Mouse (Mus musculus) brown adipose tissue, adult 24 weeks (tissue): ENCODE results near the gene Golt1a. TPM values are rescaled to one million over a fixed set of nuclear protein-coding genes. Genes with fewer than 3 reads are reported as not detected.

Experiments
- H3K27ac ChIP-seq: fragments of 200-500 bp; replicated peaks from 2 replicates; pipeline ENCODE4 v1.5.1; 2012; ENCODE audit warnings: low read depth, mild to moderate bottlenecking, low read length
- H3K4me1 ChIP-seq: fragments of 200-500 bp; 2 replicates; pipeline ENCODE4 v1.6.1; 2012; ENCODE audit warnings: low read length, mixed read lengths; ENCODE audit not compliant: control insufficient read depth, insufficient read depth, insufficient read length
- H3K4me3 ChIP-seq: fragments of 200-500 bp; 2 replicates; pipeline ENCODE4 v1.5.1; 2012; ENCODE audit warnings: low read depth, mild to moderate bottlenecking, low read length, moderate library complexity; ENCODE audit not compliant: insufficient read depth
- polyA plus RNA-seq: library from polyadenylated mRNA; stranded (reverse); fragments of >200 nt; gene quantifications from 2 replicates; pipeline ENCODE4 v1.2.4, GENCODE M21; 2012; ENCODE audit not compliant: missing spikeins, insufficient read depth, insufficient read length

Gene Golt1a
- not detected in 2 replicates for polyA plus RNA-seq

- Histone ChIP-seq H3K4me1 (no peaks in the 10 kb centered on the region), H3K27ac (no peak within 1 kb of the TSS), H3K4me3 (no peak within 1 kb of the TSS)
Observed at GRCm38 (mm10) chr1:133309652-133310267, at the start of gene Golt1a. Gene Golt1a (plus strand): TSS chr1:133309800.

- Histone ChIP-seq H3K4me1 (no peaks in the 10 kb centered on the region), H3K27ac (no peak overlapping the region), H3K4me3 (no peak overlapping the region)
Observed at GRCm38 (mm10) chr1:133262628-133263027, 47.0 kb upstream of the Golt1a start.

GRCm38 (mm10) chr1:133263134-133263533 lies 46.5 kb upstream of the Golt1a start:
- Histone ChIP-seq H3K4me3 (no peak overlapping the region), H3K27ac (no peak overlapping the region), H3K4me1 (no peaks in the 10 kb centered on the region)

- H3K4me3 ChIP-seq, result no peak overlapping the region
- H3K27ac ChIP-seq, result no peak overlapping the region
- no peaks in the 10 kb centered on the region for H3K4me1 ChIP-seq
Observed at GRCm38 (mm10) chr1:133264367-133264766, 45.2 kb upstream of the Golt1a start.

GRCm38 (mm10) chr1:133265114-133265766 lies 44.4 kb upstream of the Golt1a start:
- no peak overlapping the region for H3K4me3 ChIP-seq
- no peaks in the 10 kb centered on the region for H3K4me1 ChIP-seq
- H3K27ac ChIP-seq, result no peak overlapping the region

DNA sequence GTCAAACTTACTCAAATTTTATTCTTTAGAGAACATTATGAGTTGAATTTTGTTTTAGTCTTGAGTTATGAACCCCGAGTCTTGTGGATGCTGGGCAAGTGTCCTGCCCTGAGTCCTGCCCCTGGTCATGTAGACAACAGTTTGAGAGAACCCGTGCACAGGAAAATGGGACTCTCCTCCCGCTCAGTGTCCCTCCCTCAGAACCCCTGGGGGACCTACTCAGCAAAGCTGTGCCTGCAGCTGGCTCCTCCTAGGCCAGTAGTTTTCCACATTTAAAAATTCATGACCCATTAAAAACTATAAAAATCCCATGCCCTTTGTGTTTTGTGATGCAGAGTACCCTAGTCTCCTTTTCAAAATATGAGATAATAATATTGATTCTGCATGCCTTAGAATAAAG lies 42.5 kb upstream of the Golt1a start:
- H3K4me3 ChIP-seq, result no peak overlapping the region
- H3K27ac ChIP-seq, result no peak overlapping the region
- H3K4me1 ChIP-seq, result no peaks in the 10 kb centered on the region

DNA sequence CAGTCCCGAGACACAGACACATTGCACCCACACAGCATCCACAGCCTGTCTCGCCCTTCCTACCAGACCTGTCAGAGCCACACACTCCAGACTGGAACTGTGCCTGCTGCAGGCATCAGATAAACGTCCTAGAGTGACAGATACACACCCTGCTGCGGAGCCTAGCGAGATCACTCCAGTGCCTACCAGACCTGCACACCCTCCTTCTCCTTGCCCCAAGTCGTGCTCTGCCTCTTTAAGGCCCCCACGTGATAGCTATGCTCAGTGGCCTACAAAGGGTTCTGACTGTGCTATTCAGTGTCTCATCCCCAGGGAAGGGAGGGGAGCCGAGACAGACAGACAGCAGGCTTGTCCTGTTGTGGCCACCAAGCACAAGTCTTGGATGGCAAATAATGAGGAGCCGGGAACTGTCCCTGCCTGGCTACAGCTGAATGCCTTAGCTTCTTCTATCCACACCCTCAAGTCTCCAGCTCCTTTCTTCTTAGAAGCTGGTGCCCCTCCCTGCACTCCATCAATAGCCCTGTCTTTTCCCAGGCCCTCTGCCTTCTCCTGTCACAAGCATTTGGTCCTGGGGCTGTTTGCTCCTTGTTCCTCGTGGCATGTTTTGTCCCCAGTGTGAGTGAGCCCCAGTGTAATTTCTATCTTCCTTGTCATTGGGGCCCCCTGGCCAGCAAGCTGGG lies 41.6 kb upstream of the Golt1a start:
- Histone ChIP-seq H3K4me3 (no peak overlapping the region), H3K4me1 (no peaks in the 10 kb centered on the region), H3K27ac (no peak overlapping the region)

- H3K4me1 ChIP-seq, result no peaks in the 10 kb centered on the region
- no peak overlapping the region for H3K4me3 ChIP-seq
- H3K27ac ChIP-seq, result no peak overlapping the region
Observed at GRCm38 (mm10) chr1:133268503-133268902, 41.1 kb upstream of the Golt1a start.

DNA sequence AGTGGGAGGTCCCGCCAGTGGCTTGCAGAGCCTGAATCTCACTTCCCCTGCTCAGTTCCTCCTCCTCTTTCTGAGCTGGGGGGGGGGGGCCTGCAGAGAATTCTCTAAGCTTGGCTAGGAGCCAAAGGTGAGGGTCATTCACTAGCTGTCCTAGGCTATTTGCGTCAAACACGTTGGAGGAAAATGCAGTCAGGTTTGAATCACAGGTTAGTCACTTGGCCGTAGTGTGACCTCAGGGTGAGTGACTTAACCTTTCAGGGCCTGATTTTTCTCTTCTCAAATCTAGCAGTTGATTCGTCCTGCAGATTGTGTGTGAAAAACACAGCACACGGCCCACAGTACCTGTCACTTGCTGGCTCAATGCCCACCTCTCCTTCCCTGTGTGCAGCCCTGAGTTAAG lies 39.3 kb upstream of the Golt1a start:
- Histone ChIP-seq H3K4me3 (no peak overlapping the region), H3K4me1 (no peaks in the 10 kb centered on the region), H3K27ac (no peak overlapping the region)

DNA sequence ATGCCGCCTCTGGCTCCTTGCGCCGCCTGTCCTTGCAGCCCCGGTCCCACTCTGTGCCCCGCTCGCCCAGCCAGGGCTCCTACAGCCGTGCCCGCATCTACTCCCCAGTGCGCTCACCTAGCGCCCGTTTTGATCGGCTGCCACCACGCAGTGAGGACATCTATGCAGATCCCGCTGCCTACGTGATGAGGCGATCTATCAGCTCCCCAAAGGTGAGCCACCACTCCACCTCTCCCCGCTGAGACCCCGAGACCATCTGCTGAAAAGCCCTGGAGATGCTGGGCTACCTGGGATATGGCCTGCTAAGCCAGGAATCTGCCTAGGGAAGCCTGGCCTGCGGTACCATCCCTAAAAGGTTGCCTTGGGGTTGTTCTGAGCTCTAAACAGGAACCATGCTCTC lies 35.4 kb upstream of the Golt1a start:
- Histone ChIP-seq H3K4me1 (no peaks in the 10 kb centered on the region), H3K4me3 (no peak overlapping the region), H3K27ac (no peak overlapping the region)

- no peak overlapping the region for H3K4me3 ChIP-seq
- H3K4me1 ChIP-seq, result no peaks in the 10 kb centered on the region
- no peak overlapping the region for H3K27ac ChIP-seq
Observed at GRCm38 (mm10) chr1:133276983-133277382, 32.6 kb upstream of the Golt1a start.

DNA sequence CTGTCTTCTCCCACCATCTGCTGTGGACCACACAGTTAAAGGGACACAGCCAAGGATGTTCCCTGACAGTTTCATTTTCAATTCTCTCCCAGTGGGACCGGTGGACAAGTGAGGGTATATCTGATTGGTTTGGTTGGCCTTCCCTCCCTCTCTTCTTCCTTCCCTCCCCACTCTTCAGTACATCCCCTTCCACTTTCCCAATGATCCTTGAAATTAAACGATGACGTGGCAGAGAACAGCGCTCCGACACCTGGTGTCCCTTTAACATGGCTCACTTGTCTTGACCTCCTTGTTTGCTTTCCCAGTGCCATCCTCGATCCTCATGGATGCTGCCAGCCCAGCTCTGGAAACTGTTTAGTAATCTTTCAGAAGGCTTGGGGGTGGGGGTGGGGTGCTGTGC lies 31.1 kb upstream of the Golt1a start:
- no peaks in the 10 kb centered on the region for H3K4me1 ChIP-seq
- no peak overlapping the region for H3K27ac ChIP-seq
- H3K4me3 ChIP-seq, result no peak overlapping the region

DNA sequence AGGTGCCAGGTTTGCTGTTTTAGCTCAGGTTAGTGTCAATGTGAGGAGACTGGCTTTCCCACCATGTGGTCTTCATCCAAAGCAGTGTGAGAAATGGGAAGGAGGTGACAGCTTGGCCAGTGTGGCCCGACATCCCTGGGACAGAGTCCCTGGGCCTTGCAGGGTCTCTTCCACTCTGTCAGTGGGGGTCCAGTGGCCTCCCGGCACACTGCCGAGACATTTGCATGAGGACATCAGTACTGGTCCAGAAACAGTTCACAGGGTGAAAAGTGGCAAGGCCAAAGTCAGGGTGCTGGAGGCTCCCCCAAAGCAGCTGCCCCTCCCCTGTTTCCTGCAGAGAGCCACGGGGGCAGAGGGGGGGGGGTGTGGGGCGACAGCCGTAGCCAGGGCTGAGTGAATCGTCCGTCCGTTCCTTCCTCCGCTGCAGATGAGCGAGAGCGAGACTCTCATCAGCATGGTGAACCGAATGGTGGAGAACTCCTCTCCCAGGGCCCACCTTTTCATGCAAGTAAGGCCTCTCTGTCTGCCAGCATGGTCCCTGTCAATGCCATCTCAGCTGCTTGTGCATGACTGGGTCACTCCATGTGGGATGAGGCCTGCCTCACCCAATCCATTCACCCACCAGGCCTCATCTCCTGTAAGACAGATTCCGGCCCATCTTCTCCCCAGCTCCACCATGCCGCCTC lies 30.5 kb upstream of the Golt1a start:
- Histone ChIP-seq H3K27ac (no peak overlapping the region), H3K4me3 (no peak overlapping the region)

DNA sequence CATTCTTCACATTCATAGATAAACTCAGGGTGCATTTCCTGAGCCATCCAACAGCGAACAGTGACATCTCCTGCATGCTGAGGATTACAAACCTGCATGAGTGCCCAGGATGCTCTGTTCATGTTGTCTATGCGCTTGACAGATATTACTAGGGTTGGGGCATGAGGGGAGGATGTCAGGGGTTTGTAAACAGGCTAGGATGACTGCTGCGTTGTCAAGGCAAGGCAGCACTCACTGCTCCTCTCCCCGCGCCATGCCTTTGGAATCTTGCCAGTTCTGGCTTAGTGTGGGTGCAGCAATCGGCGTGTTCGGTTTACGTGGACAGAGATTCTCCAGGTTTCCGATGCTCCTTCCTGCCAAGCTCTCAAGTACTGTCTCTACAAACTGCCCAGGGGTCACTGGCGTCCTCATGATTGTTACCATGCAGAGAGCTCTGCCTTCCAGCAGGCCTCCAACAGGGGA lies 29.9 kb upstream of the Golt1a start:
- Histone ChIP-seq H3K27ac (no peak overlapping the region), H3K4me1 (no peaks in the 10 kb centered on the region), H3K4me3 (no peak overlapping the region)

More for the DNA sequence above, 30.5 kb upstream of the Golt1a start:
- H3K4me1 ChIP-seq, result no peaks in the 10 kb centered on the region

GRCm38 (mm10) chr1:133280537-133280936 lies 29.1 kb upstream of the Golt1a start:
- Histone ChIP-seq H3K4me1 (no peaks in the 10 kb centered on the region), H3K27ac (no peak overlapping the region), H3K4me3 (no peak overlapping the region)
